Mouse (Mus musculus) forebrain, embryonic 12.5 days (tissue): Measurements from ENCODE around the gene Selenoo. TPM values are rescaled to one million over a fixed set of nuclear protein-coding genes. Genes with fewer than 3 reads are reported as not detected.
A peak's percentile ranks its signal among the peaks of the same experiment; 100 is the strongest.

ENCODE experiments used
- ATAC-seq: fragments of 200-750 bp; cut with Nextera tagmentation; 2 replicates; pipeline ENCODE4 v1.8.0; 2017; ENCODE audit warnings: moderate TSS enrichment; ENCODE audit not compliant: low FRiP score
- H3K27ac ChIP-seq: fragments of 300-500 bp; sonication (generic); 2 replicates; pipeline ENCODE4 v1.5.1; 2016; ENCODE audit warnings: mild to moderate bottlenecking
- H3K27me3 ChIP-seq: fragments of 300-500 bp; sonication (generic); 2 replicates; pipeline ENCODE4 v1.6.1; 2016; ENCODE audit warnings: mild to moderate bottlenecking
- H3K36me3 ChIP-seq: fragments of 300-500 bp; sonication (generic); replicated peaks from 2 replicates; pipeline ENCODE4 v1.6.1; 2016; ENCODE audit warnings: mild to moderate bottlenecking
- H3K4me1 ChIP-seq: fragments of 300-500 bp; sonication (generic); 2 replicates; pipeline ENCODE4 v1.6.1; 2016
- H3K4me2 ChIP-seq: fragments of 300-500 bp; sonication (generic); 2 replicates; pipeline ENCODE4 v1.6.1; 2016; ENCODE audit warnings: mild to moderate bottlenecking, moderate library complexity
- H3K4me3 ChIP-seq: fragments of 300-500 bp; sonication (generic); replicated peaks from 2 replicates; pipeline ENCODE4 v1.5.1; 2016; ENCODE audit warnings: mild to moderate bottlenecking
- H3K9ac ChIP-seq: fragments of 300-500 bp; sonication (generic); 2 replicates; pipeline ENCODE4 v1.6.1; 2016; ENCODE audit warnings: mild to moderate bottlenecking
- H3K9me3 ChIP-seq: fragments of 300-500 bp; sonication (generic); 2 replicates; pipeline ENCODE4 v1.6.1; 2016
- WGBS: fragments of 180-500 bp; shearing (Covaris S2); methylation state at CpG from one replicate; pipeline ENCODE4 v1.1.7; 2016; 5-methylcytosine and 5-hydroxymethylcytosine counted together
- polyA plus RNA-seq: library from polyadenylated mRNA; unstranded; fragments of >200 nt; fragmentation: Nextera tagmentation; extraction: Ambion mirVana; gene quantifications from 2 replicates; pipeline ENCODE4 v1.2.1, GENCODE M21; 2016

Selenoo gene
- polyA plus RNA-seq, 1 experiment from 2014 or later, result 24.4 TPM

DNA sequence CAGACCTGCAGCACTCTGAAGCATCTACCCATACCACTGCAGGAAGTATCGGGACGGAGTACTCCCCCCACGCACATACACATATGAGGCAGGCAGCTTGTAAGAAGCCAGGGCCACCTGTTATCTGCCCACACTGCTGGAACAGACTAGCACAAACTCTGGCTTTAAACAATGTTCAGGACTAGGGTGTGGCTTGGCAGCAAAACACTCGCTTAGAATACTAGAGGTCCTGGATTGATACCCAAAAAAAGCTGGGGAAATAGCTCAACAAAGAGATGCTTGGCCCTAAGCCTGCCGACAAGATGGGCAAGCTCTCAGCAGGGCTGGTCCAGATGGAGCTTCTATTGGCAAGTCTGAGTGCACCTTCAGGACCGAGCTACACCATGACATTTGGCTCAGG is 25.3 kb upstream of the Selenoo start:
- 84% methylated on average over 6 of the region's 6 CpGs for WGBS
- H3K4me2 ChIP-seq, result no peak overlapping the region
- no peak for ATAC-seq
- peaks cover 63% of the 10 kb centered on the region for H3K27me3 ChIP-seq
- no peak overlapping the region for H3K27ac ChIP-seq
- no peaks in the 10 kb centered on the region for H3K36me3 ChIP-seq
- no peak overlapping the region for H3K9ac ChIP-seq
- no peak overlapping the region for H3K4me3 ChIP-seq
- peaks cover 18% of the 10 kb centered on the region for H3K4me1 ChIP-seq
- no peaks in the 10 kb centered on the region for H3K9me3 ChIP-seq

DNA sequence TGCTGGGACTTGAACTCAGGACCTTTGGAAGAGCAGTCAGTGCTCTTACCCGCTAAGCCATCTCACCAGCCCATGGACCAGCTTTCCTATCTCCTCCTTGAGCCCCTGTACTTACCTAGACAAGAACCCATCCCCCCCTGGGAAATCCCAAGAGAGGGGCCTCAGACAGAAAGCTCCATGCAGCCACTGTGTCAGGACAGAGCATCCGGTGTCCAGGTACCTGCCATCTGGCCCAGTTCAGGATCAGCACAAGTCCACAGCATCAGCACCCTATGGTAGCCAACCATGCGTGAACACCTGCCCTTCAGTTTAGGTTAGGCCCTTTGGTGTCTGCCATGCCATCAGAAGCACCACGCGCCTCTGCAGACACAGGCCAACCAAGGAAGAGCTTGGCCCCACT is 24.0 kb upstream of the Selenoo start:
- H3K4me2 ChIP-seq, result no peak overlapping the region
- WGBS, result 92% methylated on average over 5 of the region's 5 CpGs
- no peak for ATAC-seq
- peaks cover 69% of the 10 kb centered on the region for H3K27me3 ChIP-seq
- no peaks in the 10 kb centered on the region for H3K36me3 ChIP-seq
- peaks cover 13% of the 10 kb centered on the region for H3K4me1 ChIP-seq
- no peak overlapping the region for H3K4me3 ChIP-seq
- no peaks in the 10 kb centered on the region for H3K9me3 ChIP-seq
- H3K9ac ChIP-seq, result no peak overlapping the region
- no peak overlapping the region for H3K27ac ChIP-seq

DNA sequence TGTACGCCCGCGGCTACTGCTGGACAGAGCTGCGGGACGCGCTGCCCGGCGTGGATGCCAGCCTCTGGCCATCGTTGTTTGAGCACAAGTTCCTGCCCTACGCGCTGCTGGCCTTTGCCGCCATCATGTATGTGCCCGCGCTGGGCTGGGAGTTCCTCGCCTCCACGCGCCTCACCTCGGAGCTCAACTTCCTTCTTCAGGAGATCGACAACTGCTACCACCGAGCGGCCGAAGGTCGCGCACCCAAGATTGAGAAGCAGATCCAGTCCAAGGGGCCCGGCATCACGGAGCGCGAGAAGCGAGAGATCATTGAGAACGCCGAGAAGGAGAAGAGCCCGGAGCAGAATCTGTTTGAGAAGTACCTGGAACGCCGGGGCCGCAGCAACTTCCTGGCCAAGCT is 21.3 kb upstream of the Selenoo start:
- H3K9me3 ChIP-seq, result no peaks in the 10 kb centered on the region
- ATAC-seq, result no peak
- 0 out of 2 replicates have a peak, but pooled peaks cover 4% of the 10 kb centered on the region for H3K4me1 ChIP-seq
- H3K4me3 ChIP-seq, result no peak overlapping the region
- H3K4me2 ChIP-seq, result no peak overlapping the region
- WGBS, result 46% methylated on average over 35 of the region's 35 CpGs
- H3K27ac ChIP-seq, result no peak overlapping the region
- no peaks in the 10 kb centered on the region for H3K36me3 ChIP-seq
- peaks cover 52% of the 10 kb centered on the region for H3K27me3 ChIP-seq
- H3K9ac ChIP-seq, result no peak overlapping the region

DNA sequence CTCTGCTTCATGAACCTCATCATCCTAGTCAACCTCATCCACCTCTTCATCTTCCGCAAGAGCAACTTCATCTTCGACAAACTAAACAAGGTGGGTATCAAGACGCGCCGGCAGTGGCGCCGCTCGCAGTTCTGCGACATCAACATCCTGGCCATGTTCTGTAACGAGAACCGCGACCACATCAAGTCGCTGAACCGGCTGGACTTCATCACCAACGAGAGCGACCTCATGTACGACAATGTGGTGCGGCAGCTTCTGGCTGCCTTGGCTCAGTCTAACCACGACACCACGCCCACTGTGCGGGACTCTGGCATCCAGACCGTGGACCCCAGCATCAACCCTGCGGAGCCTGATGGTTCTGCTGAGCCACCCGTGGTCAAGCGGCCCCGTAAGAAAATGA is 20.7 kb upstream of the Selenoo start:
- H3K9ac ChIP-seq, result no peak overlapping the region
- no peak overlapping the region for H3K27ac ChIP-seq
- no peaks in the 10 kb centered on the region for H3K9me3 ChIP-seq
- H3K4me2 ChIP-seq, result no peak overlapping the region
- no peak overlapping the region for H3K4me3 ChIP-seq
- H3K36me3 ChIP-seq, result no peaks in the 10 kb centered on the region
- no peak for ATAC-seq
- 0 out of 2 replicates have a peak, but pooled peaks cover 4% of the 10 kb centered on the region for H3K4me1 ChIP-seq
- 37% methylated on average over 26 of the region's 26 CpGs for WGBS
- H3K27me3 ChIP-seq, result peaks cover 53% of the 10 kb centered on the region

DNA sequence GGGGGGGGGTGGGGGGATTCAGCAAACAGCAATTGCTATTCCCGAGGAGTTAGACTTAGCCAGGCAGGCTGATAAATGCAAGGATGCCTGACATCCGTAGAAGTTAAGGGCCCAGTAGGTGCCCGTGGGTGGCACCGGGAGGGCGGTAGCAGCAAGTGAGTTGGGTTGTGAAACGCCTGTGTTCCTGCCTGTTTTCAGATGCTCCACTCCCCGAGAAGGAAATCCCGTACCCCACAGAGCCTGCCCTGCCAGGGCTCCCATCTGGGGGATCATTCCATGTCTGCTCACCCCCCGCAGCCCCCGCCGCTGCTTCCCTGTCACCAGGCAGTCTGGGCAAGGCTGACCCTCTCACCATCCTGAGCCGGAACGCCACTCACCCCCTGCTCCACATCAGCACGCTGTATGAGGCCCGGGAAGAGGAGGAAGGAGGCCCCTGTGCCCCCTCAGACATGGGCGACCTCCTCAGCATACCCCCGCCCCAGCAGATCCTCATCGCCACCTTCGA is 19.5 kb upstream of the Selenoo start:
- peaks cover 6% of the 10 kb centered on the region for H3K4me1 ChIP-seq
- 89% methylated on average over 19 of the region's 19 CpGs for WGBS
- ATAC-seq, result no peak
- H3K4me3 ChIP-seq, result no peak overlapping the region
- no peaks in the 10 kb centered on the region for H3K9me3 ChIP-seq
- no peak overlapping the region for H3K27ac ChIP-seq
- no peaks in the 10 kb centered on the region for H3K36me3 ChIP-seq
- peaks cover 56% of the 10 kb centered on the region for H3K27me3 ChIP-seq
- no peak overlapping the region for H3K9ac ChIP-seq
- no peak overlapping the region for H3K4me2 ChIP-seq

DNA sequence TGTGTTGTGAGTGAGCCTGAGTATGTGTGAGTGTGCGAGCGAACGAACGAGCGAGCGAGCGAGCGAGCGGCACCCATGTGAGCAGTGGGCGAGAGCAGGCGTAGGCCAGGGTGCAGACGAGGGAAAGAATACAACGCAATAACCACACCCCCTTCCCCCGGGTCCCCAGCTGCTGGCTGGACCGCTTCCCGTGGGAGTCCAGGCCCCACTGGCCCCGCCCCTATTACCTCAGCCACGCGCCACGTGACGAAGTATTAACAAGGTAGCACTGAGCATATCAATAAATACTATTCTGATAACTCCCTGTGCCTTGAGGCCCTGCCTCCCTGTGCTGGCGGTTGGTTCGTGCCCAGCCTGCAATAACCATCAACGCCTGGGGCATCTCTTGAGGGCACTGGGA is 18.3 kb upstream of the Selenoo start:
- Histone ChIP-seq H3K9me3 (no peaks in the 10 kb centered on the region), H3K9ac (no peak overlapping the region), H3K4me3 (no peak overlapping the region), H3K27ac (no peak overlapping the region), H3K27me3 (peaks cover 54% of the 10 kb centered on the region), H3K4me1 (peaks cover 17% of the 10 kb centered on the region), H3K4me2 (no peak overlapping the region), H3K36me3 (no peaks in the 10 kb centered on the region)
- ATAC-seq, result no peak
- 74% methylated on average over 24 of the region's 24 CpGs for WGBS

DNA sequence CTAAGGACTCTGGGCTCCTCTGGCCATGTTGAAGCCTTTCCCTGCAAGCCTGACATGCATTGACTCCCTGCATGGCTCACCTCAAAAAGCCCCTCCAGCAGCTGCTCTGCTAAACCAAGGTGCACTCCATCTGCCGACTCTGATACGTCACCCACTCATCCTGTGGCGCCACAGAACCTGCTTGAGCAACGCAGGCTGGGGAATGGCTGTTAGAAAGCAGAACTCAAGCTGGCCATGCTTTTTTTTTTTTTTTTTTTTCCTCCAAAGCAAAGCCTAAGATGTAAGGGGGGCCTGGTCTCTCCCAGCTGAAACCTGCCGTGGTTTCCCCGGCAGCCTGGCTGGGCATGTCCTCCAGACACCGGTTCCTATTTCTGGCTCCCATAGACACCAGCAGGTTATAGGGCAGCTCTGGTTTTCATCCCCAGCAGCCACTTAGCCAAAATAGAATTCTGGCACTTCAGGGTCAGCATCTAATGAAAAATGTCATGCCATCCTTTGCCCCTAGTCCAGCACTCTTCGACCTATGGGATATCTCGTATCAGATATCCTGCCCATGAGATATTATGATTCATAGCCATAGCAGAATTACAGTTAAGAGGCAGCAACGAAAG is 14.8 kb upstream of the Selenoo start:
- 0 out of 2 replicates have a peak overlapping the region, but pooled peaks have one; percentile 81 for H3K9ac ChIP-seq
- H3K4me2 ChIP-seq, result no peak overlapping the region
- H3K4me3 ChIP-seq, result no peak overlapping the region
- H3K4me1 ChIP-seq, result peaks cover 38% of the 10 kb centered on the region
- peaks cover 20% of the 10 kb centered on the region for H3K27me3 ChIP-seq
- no peaks in the 10 kb centered on the region for H3K9me3 ChIP-seq
- WGBS, result 84% methylated on average over 10 of the region's 10 CpGs
- H3K27ac ChIP-seq, result no peak overlapping the region
- H3K36me3 ChIP-seq, result no peaks in the 10 kb centered on the region
- ATAC-seq, result no peak

DNA sequence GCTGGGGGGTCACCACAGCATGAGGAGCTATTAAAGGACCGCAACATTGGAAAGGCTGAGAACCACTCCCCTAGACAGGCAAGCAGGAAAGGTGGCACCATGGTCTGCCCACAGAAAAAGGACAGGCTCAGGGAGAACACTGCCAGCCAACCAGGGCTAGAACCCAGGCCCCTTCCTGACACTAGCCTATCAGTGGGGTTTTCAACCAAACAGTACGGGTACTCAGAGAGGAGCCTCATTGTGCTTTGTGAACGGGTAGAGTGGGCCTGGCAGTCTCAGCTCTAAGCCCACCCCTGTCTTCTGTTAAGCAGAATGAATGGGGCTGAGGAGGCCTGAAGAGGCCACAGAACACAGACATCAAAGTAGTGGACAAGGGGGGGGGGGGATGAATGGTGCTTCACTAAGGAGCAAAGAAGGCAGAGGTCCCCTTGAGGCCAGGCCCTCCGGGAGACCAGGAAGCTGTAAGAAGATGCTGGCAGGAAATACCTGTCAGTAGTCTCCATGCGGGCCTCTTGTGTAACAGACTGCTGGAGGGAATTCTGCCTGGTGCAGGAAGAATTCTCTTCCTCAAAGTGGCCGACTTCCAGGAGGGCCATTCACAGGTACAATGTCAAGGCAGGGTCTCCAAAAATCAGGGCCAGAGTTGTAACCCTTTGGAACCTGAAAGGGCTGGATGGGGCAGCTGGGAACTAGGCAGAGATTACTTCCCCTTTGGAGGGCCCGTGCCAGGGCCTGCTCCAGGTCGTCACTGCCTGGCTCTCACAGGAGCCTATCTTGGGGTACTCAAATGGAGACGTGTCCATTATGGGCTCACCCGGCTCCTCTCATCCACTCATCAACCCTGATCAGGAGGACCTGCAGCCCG is 14.0 kb upstream of the Selenoo start, which contains the start of gene Trabd:
TSS of gene Trabd (plus strand) at position 512 of the 865 bp plus-strand sequence.
- H3K27me3 ChIP-seq, result peaks cover 13% of the 10 kb centered on the region
- peak within 1 kb of the TSS; percentile 81 for H3K9ac ChIP-seq
- ATAC-seq, result no peak; the same call in 1 of the 2 replicates
- H3K27ac ChIP-seq, result peak within 1 kb of the TSS; percentile 84
- H3K4me2 ChIP-seq, result peak within 1 kb of the TSS; percentile 75
- H3K9me3 ChIP-seq, result no peaks in the 10 kb centered on the region
- H3K4me3 ChIP-seq, result peak within 1 kb of the TSS; percentile 88
- H3K4me1 ChIP-seq, result peaks cover 38% of the 10 kb centered on the region
- H3K36me3 ChIP-seq, result no peaks in the 10 kb centered on the region
- 19% methylated on average over 11 of the region's 11 CpGs for WGBS

DNA sequence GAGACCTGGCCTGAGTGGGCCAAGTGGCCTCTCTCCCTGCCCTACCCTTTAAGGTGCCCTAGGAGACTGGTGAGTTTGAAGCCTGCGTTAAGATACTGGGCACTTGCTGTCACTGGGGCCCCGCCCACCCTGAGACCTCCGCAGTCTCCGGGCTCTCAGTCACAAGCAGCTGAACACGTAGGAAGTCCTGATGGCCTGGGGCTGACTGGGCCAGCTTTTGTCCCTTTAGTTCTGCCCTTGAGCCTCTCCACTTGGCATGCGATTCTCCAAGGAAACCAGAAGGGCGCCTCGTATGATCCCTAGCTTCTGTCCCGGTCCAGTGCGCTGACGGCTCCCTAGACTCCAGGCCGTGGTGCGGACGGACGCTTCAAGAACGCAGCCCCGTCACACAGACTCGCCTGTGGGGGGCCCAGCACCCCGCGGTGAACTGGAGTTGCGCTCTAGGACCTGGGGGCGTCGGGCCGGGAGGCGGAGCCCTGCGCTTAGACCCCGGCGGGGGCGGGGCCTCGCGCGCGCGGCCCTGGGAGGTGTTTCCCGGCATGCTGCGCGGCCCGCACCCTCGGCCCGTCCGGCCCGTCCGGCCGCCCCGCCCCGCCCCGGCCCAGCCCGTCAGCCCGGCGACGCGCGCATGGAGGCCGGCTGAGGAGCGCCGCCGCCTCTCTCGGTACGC is 13.3 kb upstream of the Selenoo start:
- peak overlapping the region; percentile 84 for H3K27ac ChIP-seq
- under 1% methylated on average over 49 of the region's 59 CpGs for WGBS
- H3K4me3 ChIP-seq, result peak overlapping the region; percentile 88
- H3K27me3 ChIP-seq, result 0 out of 2 replicates have a peak, but pooled peaks cover 7% of the 10 kb centered on the region
- H3K4me2 ChIP-seq, result peak overlapping the region; percentile 75
- H3K9ac ChIP-seq, result peak overlapping the region; percentile 81
- ATAC-seq, result peak; percentile 93
- peaks cover 38% of the 10 kb centered on the region for H3K4me1 ChIP-seq
- no peaks in the 10 kb centered on the region for H3K9me3 ChIP-seq
- no peaks in the 10 kb centered on the region for H3K36me3 ChIP-seq

DNA sequence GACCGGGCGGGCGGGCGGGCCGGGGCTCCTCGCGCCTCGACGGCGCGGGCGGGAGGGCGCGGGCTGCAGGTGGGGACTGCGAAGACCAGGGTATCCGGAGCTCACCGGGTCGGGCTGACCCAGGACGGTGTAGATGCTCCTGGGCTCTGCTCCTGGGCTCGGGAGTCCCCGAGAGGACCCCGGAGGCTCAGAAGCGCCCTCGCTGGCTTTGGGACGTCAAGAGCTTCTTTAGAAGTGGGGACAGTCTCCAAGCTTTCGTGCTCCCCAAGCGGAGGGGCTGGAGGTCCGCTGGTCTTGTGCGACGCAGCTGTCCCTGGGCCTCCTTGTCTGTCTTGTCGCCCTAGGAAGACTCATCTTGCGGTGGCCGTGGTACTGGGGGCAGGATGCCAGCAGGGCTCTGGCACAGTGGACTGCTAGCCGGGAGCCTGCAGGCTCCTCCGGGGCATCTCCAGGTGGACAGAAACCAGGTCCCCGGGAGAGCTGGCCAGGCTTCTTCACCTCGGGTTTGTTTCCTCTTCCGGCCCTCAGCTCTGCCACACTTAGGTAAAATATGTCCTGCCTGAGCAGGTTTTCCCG is 12.6 kb upstream of the Selenoo start:
- peak overlapping the region; percentile 88 for H3K4me3 ChIP-seq
- H3K9ac ChIP-seq, result peak overlapping the region; percentile 81
- H3K27me3 ChIP-seq, result 0 out of 2 replicates have a peak, but pooled peaks cover 4% of the 10 kb centered on the region
- H3K27ac ChIP-seq, result peak overlapping the region; percentile 84
- peaks cover 38% of the 10 kb centered on the region for H3K4me1 ChIP-seq
- no peaks in the 10 kb centered on the region for H3K9me3 ChIP-seq
- peaks cover 2% of the 10 kb centered on the region for H3K36me3 ChIP-seq
- WGBS, result 1% methylated on average over 37 of the region's 39 CpGs
- ATAC-seq, result peak; percentile 50
- peak overlapping the region; percentile 75 for H3K4me2 ChIP-seq

DNA sequence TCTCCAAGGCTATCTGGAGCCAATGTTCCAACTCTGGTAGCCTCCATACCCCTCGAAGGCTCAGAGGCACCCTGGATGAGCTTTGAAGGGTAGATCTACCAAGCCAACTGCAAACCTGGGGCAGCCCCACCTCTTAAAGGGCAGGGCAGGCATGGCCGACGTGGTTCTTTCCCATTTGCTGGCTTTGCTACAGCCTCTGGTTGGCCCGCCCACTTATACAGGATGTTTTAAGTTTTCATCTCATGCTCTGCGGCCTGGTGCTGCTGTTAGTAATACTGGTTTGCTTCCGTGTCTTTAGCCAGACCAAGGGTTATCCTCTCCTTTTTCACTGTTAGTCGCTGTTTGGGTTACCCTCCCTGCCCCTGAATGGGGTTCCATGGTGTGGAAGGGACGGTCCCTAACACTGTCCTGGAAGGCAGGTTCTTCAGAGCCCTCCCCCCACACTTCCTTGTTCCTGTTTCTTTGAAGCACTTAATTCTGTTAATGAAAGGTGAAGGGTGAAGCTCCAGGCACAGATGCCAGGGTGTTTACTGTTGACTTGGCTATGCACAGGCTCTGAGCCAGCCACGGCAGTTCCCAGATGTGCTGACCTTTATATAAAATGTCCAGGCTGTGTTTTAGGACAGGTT is 10.6 kb upstream of the Selenoo start:
- no peak for ATAC-seq
- Histone ChIP-seq H3K9ac (no peak overlapping the region; the same call in 1 of the 2 replicates), H3K4me3 (no peak overlapping the region), H3K27me3 (0 out of 2 replicates have a peak, but pooled peaks cover 2% of the 10 kb centered on the region), H3K4me2 (no peak overlapping the region), H3K27ac (no peak overlapping the region), H3K36me3 (peaks cover 23% of the 10 kb centered on the region), H3K9me3 (no peaks in the 10 kb centered on the region), H3K4me1 (peaks cover 38% of the 10 kb centered on the region)
- WGBS, result 71% methylated on average over 9 of the region's 9 CpGs
